Mouse (Mus musculus) G1E (cell line): ENCODE data around the gene Gm29094.

ENCODE experiments used
- CTCF ChIP-seq: IDR thresholded peaks from 2 replicates; pipeline ENCODE4 v1.5.1; 2012; ENCODE audit warnings: low read depth, low read length, inconsistent platforms, mixed read lengths
- TAL1 ChIP-seq: conservative IDR thresholded peaks from 2 replicates; pipeline ENCODE4 v1.6.1; 2012; ENCODE audit warnings: low read depth, low read length, inconsistent platforms, mixed read lengths

DNA sequence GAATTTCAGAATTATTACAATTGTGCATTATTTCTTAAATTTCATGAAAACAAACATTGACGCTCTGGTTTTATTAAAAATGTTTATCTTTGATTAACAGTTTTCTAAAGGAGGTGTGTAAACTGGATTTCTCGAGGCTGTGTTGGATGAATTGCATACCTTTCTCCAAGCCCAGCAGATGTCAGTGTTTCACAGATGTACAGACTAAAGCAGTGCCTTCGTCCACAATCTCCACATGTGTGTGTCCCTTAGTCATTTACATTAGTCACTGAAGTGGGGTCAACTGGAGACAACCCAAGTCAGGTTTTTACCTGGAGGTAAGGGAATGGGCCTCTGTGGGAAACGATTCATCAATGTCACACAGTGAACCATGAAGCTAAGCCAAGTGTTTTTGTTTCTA lies 26.9 kb downstream of the Gm29094 start:
- TF ChIP-seq CTCF (no peak), TAL1 (no peak)
